Mouse (Mus musculus) midbrain, embryonic 12.5 days (tissue): ENCODE results near the gene Adnp. TPM values are rescaled to one million over a fixed set of nuclear protein-coding genes. Genes with fewer than 3 reads are reported as not detected.
"Not testable (repeated sequence)": the region's sequence is repeated elsewhere in the genome, so short reads cannot be mapped to it uniquely, and the experiment has no call there.

Experiments used
- ATAC-seq: fragments of 200-750 bp; cut with Nextera tagmentation; 2 replicates; pipeline ENCODE4 v1.8.0; 2017; ENCODE audit warnings: low read depth, moderate TSS enrichment, moderate library complexity; ENCODE audit not compliant: low FRiP score
- H3K27ac ChIP-seq: fragments of 300-500 bp; sonication (generic); replicated peaks from 2 replicates; pipeline ENCODE4 v1.5.1; 2016; ENCODE audit warnings: mild to moderate bottlenecking
- H3K27me3 ChIP-seq: fragments of 300-500 bp; sonication (generic); 2 replicates; pipeline ENCODE4 v1.6.1; 2016; ENCODE audit warnings: mild to moderate bottlenecking
- H3K36me3 ChIP-seq: fragments of 300-500 bp; sonication (generic); 2 replicates; pipeline ENCODE4 v1.6.1; 2016
- H3K4me1 ChIP-seq: fragments of 300-500 bp; sonication (generic); 2 replicates; pipeline ENCODE4 v1.6.1; 2016
- H3K4me2 ChIP-seq: fragments of 300-500 bp; sonication (generic); replicated peaks from 2 replicates; pipeline ENCODE4 v1.6.1; 2016; ENCODE audit warnings: mild to moderate bottlenecking, moderate library complexity
- H3K4me3 ChIP-seq: fragments of 300-500 bp; sonication (generic); 2 replicates; pipeline ENCODE4 v1.5.1; 2016; ENCODE audit warnings: mild to moderate bottlenecking
- H3K9ac ChIP-seq: fragments of 300-500 bp; sonication (generic); replicated peaks from 2 replicates; pipeline ENCODE4 v1.6.1; 2016; ENCODE audit warnings: mild to moderate bottlenecking, moderate library complexity
- H3K9me3 ChIP-seq: fragments of 300-500 bp; sonication (generic); 2 replicates; pipeline ENCODE4 v1.6.1; 2016; ENCODE audit warnings: mild to moderate bottlenecking
- WGBS: fragments of 180-500 bp; shearing (Covaris S2); methylation state at CpG from one replicate; pipeline ENCODE4 v1.1.7; 2016; 5-methylcytosine and 5-hydroxymethylcytosine counted together
- polyA plus RNA-seq: library from polyadenylated mRNA; unstranded; fragments of >200 nt; fragmentation: Nextera tagmentation; extraction: Ambion mirVana; gene quantifications from 2 replicates; pipeline ENCODE4 v1.2.1, GENCODE M21; 2016

Adnp gene
- polyA plus RNA-seq, 1 experiment from 2014 or later: 7.5 TPM

- peaks cover 26% of the 10 kb centered on the region for H3K4me1 ChIP-seq
- H3K4me2 ChIP-seq: no peak overlapping the region
- 0 out of 2 replicates have a peak, but pooled peaks cover under 1% of the 10 kb centered on the region for H3K27me3 ChIP-seq
- H3K9ac ChIP-seq: no peak overlapping the region
- H3K9me3 ChIP-seq: no peaks in the 10 kb centered on the region
- H3K27ac ChIP-seq: no peak overlapping the region
- ATAC-seq: no peak
- H3K36me3 ChIP-seq: no peaks in the 10 kb centered on the region
- no peak overlapping the region for H3K4me3 ChIP-seq
- 50% methylated on average over 21 of the region's 21 CpGs for WGBS
Measured at GRCm38 (mm10) chr2:168166750-168167460, 40.0 kb downstream of the Adnp start.

- Histone ChIP-seq H3K4me3 (peak overlapping the region; percentile 17), H3K27me3 (peaks cover 26% of the 10 kb centered on the region), H3K4me2 (peak overlapping the region; percentile 46), H3K36me3 (no peaks in the 10 kb centered on the region), H3K27ac (no peak overlapping the region), H3K9me3 (no peaks in the 10 kb centered on the region), H3K9ac (0 out of 2 replicates have a peak overlapping the region, but pooled peaks have one; percentile 39), H3K4me1 (peaks cover 25% of the 10 kb centered on the region)
- ATAC-seq: no peak
- 11% methylated on average over 14 of the region's 14 CpGs for WGBS
Measured at GRCm38 (mm10) chr2:168161978-168162377, 44.9 kb downstream of the Adnp start.

- Histone ChIP-seq H3K27ac (no peak overlapping the region), H3K9ac (peak overlapping the region; percentile 39; the same call in 1 of the 2 replicates), H3K4me2 (peak overlapping the region; percentile 46), H3K4me1 (peaks cover 24% of the 10 kb centered on the region), H3K9me3 (no peaks in the 10 kb centered on the region), H3K4me3 (peak overlapping the region; percentile 17), H3K36me3 (no peaks in the 10 kb centered on the region), H3K27me3 (peaks cover 26% of the 10 kb centered on the region)
- 1% methylated on average over 11 of the region's 11 CpGs for WGBS
- ATAC-seq: peak; percentile 40; the same call in 1 of the 2 replicates
Measured at GRCm38 (mm10) chr2:168161514-168161971, 45.4 kb downstream of the Adnp start.

GRCm38 (mm10) chr2:168160370-168160930, 46.5 kb downstream of the Adnp start:
- Histone ChIP-seq H3K4me3 (no peak overlapping the region), H3K27me3 (peaks cover 33% of the 10 kb centered on the region), H3K4me2 (no peak overlapping the region), H3K36me3 (no peaks in the 10 kb centered on the region), H3K9ac (no peak overlapping the region), H3K27ac (no peak overlapping the region), H3K9me3 (no peaks in the 10 kb centered on the region), H3K4me1 (peaks cover 27% of the 10 kb centered on the region)
- ATAC-seq: no peak
- 83% methylated on average over 9 of the region's 9 CpGs for WGBS

GRCm38 (mm10) chr2:168158911-168159711, 47.8 kb downstream of the Adnp start:
- Histone ChIP-seq H3K36me3 (no peaks in the 10 kb centered on the region), H3K9me3 (no peaks in the 10 kb centered on the region), H3K4me3 (peak overlapping the region; percentile 24), H3K27ac (peak overlapping the region; percentile 63), H3K4me2 (peak overlapping the region; percentile 56), H3K9ac (peak overlapping the region; percentile 34; the same call in 1 of the 2 replicates), H3K4me1 (peaks cover 41% of the 10 kb centered on the region), H3K27me3 (peaks cover 33% of the 10 kb centered on the region)
- ATAC-seq: peak; percentile 23; the same call in 1 of the 2 replicates
- 1% methylated on average over 25 of the region's 25 CpGs for WGBS

- not testable (repeated sequence) for H3K4me3 ChIP-seq, H3K9ac ChIP-seq, H3K4me2 ChIP-seq, H3K27ac ChIP-seq, H3K9me3 ChIP-seq, ATAC-seq, H3K36me3 ChIP-seq
- Histone ChIP-seq H3K4me1 (peaks cover 46% of the 10 kb centered on the region), H3K27me3 (peaks cover 33% of the 10 kb centered on the region)
- WGBS: 59% methylated on average over 10 of the region's 11 CpGs
Measured at GRCm38 (mm10) chr2:168157974-168158373, 48.9 kb downstream of the Adnp start.

- H3K4me1 ChIP-seq: peaks cover 39% of the 10 kb centered on the region
Measured at GRCm38 (mm10) chr2:168156361-168156760, 50.6 kb downstream of the Adnp start.

GRCm38 (mm10) chr2:168155666-168156065, 51.2 kb downstream of the Adnp start:
- Histone ChIP-seq H3K4me1 (peaks cover 36% of the 10 kb centered on the region), H3K27ac (no peak overlapping the region), H3K9me3 (no peaks in the 10 kb centered on the region), H3K4me2 (no peak overlapping the region), H3K36me3 (no peaks in the 10 kb centered on the region), H3K9ac (no peak overlapping the region), H3K27me3 (peaks cover 25% of the 10 kb centered on the region), H3K4me3 (no peak overlapping the region)
- 88% methylated on average over 7 of the region's 7 CpGs for WGBS
- ATAC-seq: no peak

More at GRCm38 (mm10) chr2:168156361-168156760, 50.6 kb downstream of the Adnp start:
- Histone ChIP-seq H3K9me3 (no peaks in the 10 kb centered on the region), H3K27ac (no peak overlapping the region), H3K36me3 (no peaks in the 10 kb centered on the region), H3K9ac (no peak overlapping the region), H3K4me2 (no peak overlapping the region), H3K27me3 (peaks cover 27% of the 10 kb centered on the region), H3K4me3 (no peak overlapping the region)
- no peak for ATAC-seq
- WGBS: 29% methylated on average over 14 of the region's 14 CpGs

- no peaks in the 10 kb centered on the region for H3K36me3 ChIP-seq
- H3K4me1 ChIP-seq: peaks cover 30% of the 10 kb centered on the region
- WGBS: 18% methylated on average over 14 of the region's 14 CpGs
- no peak overlapping the region; the same call in 1 of the 2 replicates for H3K9ac ChIP-seq
- peak overlapping the region; percentile 37 for H3K4me2 ChIP-seq
- H3K9me3 ChIP-seq: no peaks in the 10 kb centered on the region
- peak overlapping the region; percentile 78 for H3K27ac ChIP-seq
- peaks cover 15% of the 10 kb centered on the region; the same call in 1 of the 2 replicates for H3K27me3 ChIP-seq
- H3K4me3 ChIP-seq: peak overlapping the region; percentile 1; the same call in 1 of the 2 replicates
- peak; percentile 92 for ATAC-seq
Measured at GRCm38 (mm10) chr2:168154090-168154881, 52.6 kb downstream of the Adnp start.

GRCm38 (mm10) chr2:168149241-168149640, 57.7 kb downstream of the Adnp start:
- Histone ChIP-seq H3K4me2 (no peak overlapping the region), H3K36me3 (no peaks in the 10 kb centered on the region), H3K4me3 (no peak overlapping the region), H3K27me3 (no peaks in the 10 kb centered on the region), H3K27ac (no peak overlapping the region), H3K4me1 (peaks cover 7% of the 10 kb centered on the region), H3K9ac (no peak overlapping the region), H3K9me3 (no peaks in the 10 kb centered on the region)
- no peak for ATAC-seq
- 91% methylated on average over 8 of the region's 8 CpGs for WGBS

GRCm38 (mm10) chr2:168147722-168148432, 59.0 kb downstream of the Adnp start:
- no peaks in the 10 kb centered on the region for H3K4me1 ChIP-seq
- 71% methylated on average over 22 of the region's 22 CpGs for WGBS
- H3K27ac ChIP-seq: no peak overlapping the region; the same call in 1 of the 2 replicates
- no peaks in the 10 kb centered on the region for H3K27me3 ChIP-seq
- H3K9me3 ChIP-seq: no peaks in the 10 kb centered on the region
- H3K9ac ChIP-seq: no peak overlapping the region
- H3K36me3 ChIP-seq: no peaks in the 10 kb centered on the region
- H3K4me2 ChIP-seq: no peak overlapping the region
- ATAC-seq: no peak
- no peak overlapping the region for H3K4me3 ChIP-seq
